Mouse (Mus musculus) cerebellum, adult 18-20 months (tissue): ENCODE results near the gene Cdh16.
"Not testable (repeated sequence)": the region's sequence is repeated elsewhere in the genome, so short reads cannot be mapped to it uniquely, and the experiment has no call there.

Experiments
- DNase-seq, 2 experiments: peaks; one replicate each; pipeline ENCODE4 v3.0.0; 2021

The Cdh16 gene

GRCm38 (mm10) chr8:104611613-104612012, 12.6 kb downstream of the Cdh16 start:
- DNase-seq: no peak

- DNase-seq: no peak
Measured at GRCm38 (mm10) chr8:104610185-104610766, 13.9 kb downstream of the Cdh16 start.

DNA sequence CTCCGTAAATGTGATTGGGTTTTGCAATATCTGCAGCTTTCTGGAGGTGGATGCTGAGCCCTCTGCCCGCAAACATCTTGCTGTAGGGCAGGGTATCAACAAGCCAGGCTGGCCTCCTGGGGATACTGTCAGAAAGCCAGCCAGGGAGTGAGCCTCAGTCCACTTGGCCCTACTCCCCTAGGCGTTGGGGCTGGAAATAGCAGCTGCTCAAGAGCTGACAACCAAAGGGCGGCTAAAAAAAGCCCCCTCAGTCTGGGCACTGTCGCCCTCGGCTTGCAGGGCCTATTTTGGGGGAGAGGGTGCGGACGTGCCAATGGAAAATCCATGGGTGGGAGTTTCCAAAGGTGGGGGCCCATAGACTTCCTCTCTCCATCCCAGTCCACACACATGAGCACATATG, 15.0 kb downstream of the Cdh16 start:
- no peak for DNase-seq

DNA sequence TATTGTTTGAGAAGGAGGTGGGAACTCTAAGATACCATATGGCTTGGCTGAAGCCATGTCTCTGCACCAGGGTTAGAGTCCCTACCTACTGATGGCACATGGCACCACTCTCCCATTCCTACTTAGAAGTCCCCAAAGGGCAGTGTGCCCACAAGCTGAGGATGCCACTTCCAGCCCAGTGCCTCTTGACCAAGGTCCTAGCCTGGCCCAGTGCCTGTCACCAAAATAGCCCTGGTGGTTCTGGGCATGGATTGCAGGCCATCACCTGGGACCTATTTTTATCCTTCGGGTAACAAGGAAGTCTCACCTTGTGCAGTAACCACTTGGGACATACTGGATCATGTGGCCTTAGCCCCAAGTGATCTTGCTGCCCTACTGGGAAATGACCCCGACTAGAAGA, 16.3 kb downstream of the Cdh16 start:
- peak; percentile 37 to 44 for DNase-seq

DNA sequence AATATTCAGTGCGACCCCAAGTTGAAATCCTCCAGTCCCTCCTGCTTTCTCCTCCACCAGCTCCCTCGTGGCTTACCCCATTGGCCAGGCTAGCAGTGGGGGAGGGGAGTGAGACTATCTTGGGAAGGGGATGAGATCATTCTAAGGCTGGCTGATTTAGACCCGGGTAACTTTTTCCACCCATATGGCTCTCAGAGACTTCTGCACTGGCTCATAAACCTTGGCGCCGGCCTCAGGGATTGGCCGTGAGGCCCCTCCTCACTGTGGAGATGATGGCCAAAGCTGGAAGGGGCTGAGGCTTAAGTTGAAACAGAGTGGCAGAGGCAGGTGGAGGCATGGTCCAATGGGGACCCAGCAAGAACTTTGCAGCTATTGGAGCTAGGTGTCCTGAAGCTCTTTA, 17.9 kb downstream of the Cdh16 start:
- DNase-seq: no peak

DNA sequence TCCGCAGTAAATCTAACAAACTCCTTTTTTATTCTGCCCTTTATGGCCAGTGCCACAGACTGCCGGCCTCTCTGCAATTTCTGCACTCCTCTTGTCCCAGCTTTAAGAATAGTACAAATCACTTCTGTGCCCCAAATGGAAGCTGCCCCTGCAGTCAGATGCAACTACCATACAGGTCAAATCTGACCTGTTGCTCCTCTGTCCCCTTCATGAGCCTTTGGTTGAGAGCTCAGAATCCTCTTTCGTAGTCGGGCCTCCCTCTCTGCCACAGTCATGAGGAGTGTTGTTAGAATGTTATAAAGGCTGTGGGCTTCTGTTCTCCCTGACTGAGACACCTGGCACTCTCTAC, 21.0 kb downstream of the Cdh16 start:
- no peak for DNase-seq

GRCm38 (mm10) chr8:104602468-104603244, 21.5 kb downstream of the Cdh16 start:
- DNase-seq: peak; percentile 75 to 80

DNA sequence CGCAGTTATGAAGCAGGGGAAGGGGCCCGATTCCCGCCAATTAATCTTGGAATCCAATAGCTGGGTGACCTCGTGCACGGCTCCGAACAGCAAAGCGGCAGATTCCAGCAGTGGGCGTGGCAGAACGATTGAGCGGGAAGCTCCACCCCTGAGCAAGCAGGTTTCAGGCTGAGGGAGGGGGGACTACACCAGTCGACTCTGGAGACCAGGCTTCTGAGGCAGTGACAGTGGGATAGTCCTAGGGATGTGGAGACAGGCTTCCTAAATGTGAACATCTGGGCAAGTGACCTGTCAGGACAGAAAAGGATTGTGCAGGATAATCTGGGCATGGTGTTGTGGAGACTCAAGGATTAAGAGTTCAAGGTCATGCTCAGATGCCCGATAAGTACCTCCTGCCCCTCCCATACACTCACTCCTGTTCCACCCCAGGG, 22.2 kb downstream of the Cdh16 start:
- DNase-seq: peak in 1 of 2 experiments; percentile 9

DNA sequence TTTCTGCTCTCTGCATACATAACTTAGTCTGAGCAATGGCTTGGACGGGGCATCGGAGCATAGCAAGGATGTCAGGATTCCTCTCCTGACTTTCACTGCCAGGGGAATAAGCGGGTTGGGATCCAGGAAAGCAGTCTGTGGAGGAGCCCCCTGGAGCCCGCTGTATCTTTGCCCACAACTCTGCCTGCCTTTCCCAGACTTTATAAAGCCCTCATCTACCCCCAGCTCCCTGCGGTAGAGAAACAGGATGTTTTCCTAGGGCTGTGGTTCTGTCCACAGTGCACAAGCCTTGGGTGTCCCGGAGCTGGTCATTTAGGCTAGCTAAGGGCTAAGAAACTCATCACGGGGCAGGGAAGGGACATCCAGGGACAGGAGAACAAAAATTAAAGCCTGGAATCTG, 22.8 kb downstream of the Cdh16 start:
- DNase-seq: no peak

GRCm38 (mm10) chr8:104598496-104598895, 25.7 kb downstream of the Cdh16 start:
- DNase-seq: no peak

GRCm38 (mm10) chr8:104597656-104598055, 26.5 kb downstream of the Cdh16 start:
- DNase-seq: no peak

DNA sequence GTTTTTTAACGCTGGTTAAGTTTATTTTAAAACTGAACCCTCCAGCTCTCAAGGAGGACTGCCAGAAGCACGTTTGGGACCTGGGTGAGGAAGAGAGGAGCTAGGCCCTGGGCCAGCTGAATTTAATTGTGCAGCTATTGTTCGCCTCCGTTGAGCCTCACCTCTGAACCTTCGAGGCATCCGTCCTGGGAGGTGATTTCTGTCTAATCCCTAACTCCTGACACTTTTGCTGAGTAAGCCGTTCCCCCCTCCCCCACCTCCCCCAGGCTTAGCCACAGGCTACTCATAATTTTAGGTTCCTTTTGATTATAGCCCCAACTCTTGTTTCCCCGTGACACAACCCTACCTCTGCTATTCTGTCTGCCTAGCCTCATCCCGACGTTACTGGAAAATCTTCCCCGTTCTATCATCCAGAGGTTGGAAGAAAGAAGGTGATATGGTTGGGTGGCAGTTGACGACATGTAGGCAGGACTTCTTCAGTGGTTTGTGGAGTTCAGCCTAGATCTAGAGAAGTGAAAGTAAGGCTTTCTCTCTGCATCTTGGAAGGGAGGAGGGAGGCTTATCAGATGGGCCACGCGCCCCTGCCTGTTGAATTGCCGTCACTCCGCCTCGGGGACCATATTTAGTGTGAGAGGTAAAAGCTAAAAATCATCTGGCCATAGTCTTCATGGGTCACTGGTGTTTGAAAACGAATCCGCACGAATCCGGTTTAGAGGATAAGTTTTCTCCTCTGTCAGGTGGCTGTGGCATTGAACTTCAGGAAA, 28.2 kb downstream of the Cdh16 start:
- no peak for DNase-seq

GRCm38 (mm10) chr8:104594611-104595362, 29.4 kb downstream of the Cdh16 start:
- no peak for DNase-seq

DNA sequence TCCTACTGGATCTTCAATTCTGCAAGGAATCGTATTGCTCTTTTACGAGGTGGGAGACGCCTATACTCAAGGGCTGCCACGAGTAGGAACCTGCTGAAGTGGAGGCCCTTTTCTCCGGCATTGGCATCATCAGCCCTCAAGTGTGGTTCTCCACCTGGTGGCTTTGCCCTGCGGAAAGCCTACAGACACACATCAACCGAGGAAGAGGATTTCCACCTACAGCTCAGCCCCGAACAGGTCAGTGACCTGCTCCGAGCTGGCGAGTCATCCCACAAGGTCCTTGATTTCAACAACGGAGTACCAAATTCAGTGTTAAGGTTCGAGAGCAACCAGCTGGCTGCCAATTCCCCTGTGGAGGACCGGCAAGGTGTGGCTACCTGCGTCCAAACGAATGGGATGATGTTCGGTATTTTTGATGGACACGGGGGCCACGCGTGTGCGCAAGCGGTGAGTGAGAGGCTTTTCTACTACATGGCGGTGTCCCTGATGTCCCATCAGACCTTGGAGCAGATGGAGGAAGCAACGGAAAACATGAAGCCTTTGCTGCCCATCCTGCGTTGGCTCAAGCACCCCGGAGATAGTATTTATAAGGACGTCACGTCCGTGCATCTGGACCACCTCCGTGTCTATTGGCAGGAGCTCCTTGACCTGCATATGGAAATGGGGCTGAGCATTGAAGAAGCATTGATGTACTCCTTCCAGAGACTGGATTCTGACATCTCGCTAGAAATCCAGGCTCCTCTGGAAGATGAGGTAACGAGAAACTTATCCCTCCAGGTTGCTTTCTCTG, 30.5 kb downstream of the Cdh16 start:
- DNase-seq: no peak

- DNase-seq: no peak
Measured at GRCm38 (mm10) chr8:104592566-104592965, 31.6 kb downstream of the Cdh16 start.

GRCm38 (mm10) chr8:104591856-104592255, 32.3 kb downstream of the Cdh16 start:
- no peak for DNase-seq

DNA sequence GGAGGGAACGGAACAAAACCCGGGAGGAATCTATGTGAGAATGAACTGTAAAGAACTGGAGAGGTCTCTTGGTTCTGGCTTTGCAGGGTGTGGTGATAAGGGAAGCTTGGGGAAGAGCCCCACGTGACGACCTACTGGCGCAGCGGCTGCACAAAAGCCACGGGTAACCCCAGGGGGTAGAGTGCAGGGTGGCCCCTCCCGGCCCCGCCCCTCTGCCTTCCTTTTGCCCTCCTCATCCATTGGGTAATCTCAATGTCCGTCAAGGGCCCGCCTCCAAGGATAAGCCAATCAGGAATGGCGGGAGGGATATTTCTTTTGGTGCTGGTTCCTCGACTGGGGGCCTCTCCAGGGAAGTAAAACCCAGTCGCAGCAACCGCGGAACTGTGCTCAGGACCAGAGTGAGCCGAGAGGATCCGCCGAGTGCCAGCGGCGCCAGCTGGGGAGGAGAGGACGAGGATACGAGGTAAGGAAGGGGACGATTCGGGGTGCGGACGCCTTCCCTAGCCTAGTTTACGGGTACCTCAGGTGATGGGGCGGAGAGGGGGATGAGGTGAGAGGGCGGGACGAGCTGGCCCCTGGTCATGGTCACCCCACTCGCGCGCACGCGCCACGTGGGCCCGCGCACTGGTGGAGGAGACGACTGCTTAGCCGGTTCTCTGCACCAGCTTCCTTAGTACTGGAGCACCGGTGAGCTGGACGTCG, 32.9 kb downstream of the Cdh16 start, which contains the start of gene Pdp2:
Gene Pdp2 (plus strand): TSS at position 319 of the 702 bp plus-strand sequence.
- peak; percentile 92 to 93 for DNase-seq

- DNase-seq: no peak
Measured at GRCm38 (mm10) chr8:104590284-104590683, 33.9 kb downstream of the Cdh16 start.

DNA sequence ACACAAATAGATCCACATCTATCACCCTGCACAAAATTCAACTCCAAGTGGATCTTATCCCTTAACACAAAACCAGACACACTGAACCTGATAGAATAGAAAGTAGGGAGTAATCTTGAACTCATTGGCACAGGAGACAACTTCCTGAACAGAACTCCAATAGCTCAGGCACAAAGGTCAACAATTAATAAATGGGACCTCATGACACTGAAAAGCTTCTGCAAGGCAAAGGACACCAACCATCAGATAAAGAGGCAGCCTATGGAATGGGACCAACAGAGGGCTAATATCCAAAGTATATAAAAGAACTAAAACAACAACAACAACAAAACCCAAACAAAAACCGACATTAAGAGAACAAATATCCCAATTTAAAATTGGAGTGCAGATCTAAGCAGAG, 39.7 kb downstream of the Cdh16 start:
- DNase-seq: no peak

GRCm38 (mm10) chr8:104577606-104578005, 46.6 kb downstream of the Cdh16 start:
- DNase-seq: not testable (repeated sequence)

GRCm38 (mm10) chr8:104576820-104577219, 47.4 kb downstream of the Cdh16 start:
- DNase-seq: no peak
